Mouse (Mus musculus) yolk sac, embryonic 10.5 days (tissue): ENCODE data around the gene Rimbp3.
"Not testable (repeated sequence)": the region's sequence is repeated elsewhere in the genome, so short reads cannot be mapped to it uniquely, and the experiment has no call there.

Experiments used
- DNase-seq: peaks from one replicate; pipeline ENCODE4 v3.0.0-alpha.2; 2017; ENCODE audit warnings: low spot score

Gene Rimbp3

GRCm38 (mm10) chr16:17220127-17220733 lies 11.8 kb downstream of the Rimbp3 start:
- peak; percentile 87 for DNase-seq

DNA sequence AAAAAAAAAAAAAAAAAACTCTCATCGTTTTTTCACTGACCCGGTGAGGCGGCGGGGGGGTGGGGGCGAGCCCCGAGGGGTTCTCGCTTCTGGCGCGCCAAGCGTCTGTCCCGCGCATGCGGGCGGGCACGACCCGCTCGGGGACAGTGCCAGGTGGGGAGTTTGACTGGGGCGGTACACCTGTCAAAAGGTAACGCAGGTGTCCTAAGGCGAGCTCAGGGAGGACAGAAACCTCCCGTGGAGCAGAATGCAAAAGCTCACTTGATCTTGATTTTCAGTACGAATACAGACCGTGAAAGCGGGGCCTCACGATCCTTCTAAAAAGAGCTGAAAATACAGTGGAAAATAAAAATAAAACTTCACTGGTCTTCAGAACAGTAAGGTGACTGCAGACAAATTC lies 13.8 kb downstream of the Rimbp3 start:
- DNase-seq: peak; percentile 92

GRCm38 (mm10) chr16:17225584-17225983 lies 17.2 kb downstream of the Rimbp3 start:
- DNase-seq: peak; percentile 44

GRCm38 (mm10) chr16:17226496-17226895 lies 18.1 kb downstream of the Rimbp3 start:
- no peak for DNase-seq

DNA sequence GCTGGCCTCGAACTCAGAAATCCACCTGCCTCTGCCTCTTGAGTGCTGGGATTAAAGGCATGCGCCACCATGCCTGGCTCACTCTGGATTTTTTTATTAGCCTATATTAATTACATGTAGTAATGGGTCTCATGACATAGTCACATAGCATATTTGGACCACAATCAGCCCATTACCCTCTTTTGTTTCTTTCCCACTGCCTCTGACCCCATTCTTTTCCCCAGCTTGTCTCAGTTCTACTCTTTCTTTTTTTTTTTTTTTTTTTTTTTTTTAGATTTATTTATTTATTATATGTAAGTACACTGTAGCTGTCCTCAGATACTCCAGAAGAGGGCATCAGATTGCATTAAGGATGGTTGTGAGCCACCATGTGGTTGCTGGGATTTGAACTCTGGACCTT lies 23.1 kb downstream of the Rimbp3 start:
- not testable (repeated sequence) for DNase-seq

DNA sequence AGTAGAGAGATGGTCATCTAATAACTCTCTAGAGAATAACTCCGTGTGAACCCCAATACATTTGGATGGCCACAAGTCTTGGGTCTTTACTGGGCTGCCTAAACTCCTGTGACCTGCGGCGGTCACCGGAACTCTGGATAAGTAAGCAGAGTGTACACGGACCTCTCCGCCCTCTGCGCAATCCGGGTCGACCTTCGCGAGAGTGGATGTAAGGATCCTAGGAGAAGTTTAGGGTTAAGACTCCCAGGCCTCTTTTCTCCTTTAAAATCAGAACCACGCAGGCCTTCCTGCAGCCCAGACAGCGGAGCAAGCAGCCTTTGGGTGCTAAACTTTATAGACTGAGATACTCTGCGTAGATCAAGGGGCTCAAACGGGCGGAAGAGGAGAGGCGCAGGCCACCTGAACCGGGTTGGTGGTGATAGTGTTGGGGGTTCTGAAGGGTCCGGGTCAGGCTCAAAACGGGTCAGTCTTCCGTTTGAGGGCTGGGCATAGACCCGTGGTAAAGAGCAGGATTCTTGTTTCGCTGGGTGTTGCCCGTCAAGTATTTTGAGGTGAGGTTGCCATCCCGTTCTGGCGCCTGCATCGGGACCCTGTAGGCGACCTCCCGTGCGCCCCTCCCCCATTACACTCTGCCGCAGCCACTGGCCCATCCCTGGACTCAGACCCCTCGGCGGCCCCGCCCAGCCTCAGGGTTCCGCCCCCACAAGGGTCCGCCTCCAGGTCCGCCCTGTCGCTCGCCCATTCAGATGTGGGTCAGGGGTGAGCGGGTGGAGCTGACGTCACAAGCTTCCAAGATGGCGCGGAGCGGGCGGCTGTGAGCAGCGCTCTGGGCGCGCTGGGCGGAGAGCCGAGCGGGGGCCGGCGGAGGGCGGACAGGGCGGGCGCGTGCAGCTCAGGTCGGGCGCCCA lies 24.6 kb downstream of the Rimbp3 start, which contains the start of gene Hic2:
Gene Hic2, plus strand, starts transcription at position 779 of the 908 bp plus-strand sequence.
- peak; percentile 98 for DNase-seq

GRCm38 (mm10) chr16:17233702-17234498 lies 25.5 kb downstream of the Rimbp3 start:
- DNase-seq: peak; percentile 69

DNA sequence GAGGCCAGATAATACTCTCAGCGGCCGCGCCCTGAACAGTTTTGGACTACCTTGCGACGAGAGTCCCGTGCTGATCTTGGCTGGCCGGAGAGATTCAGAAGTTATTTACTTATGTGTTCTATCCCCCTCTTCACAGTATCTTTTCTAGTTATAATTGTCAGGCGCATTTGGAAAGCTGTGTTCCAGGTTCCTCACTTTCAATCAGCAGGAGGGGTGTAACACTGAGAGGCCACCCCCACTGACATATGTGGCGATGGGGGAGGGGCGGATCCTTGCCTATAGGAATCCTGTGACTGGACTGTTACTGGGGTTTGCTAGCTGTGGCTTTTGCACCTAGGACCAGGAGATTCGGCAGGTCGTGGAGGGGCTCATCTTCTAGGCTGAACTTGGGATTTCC lies 26.1 kb downstream of the Rimbp3 start:
- peak; percentile 85 for DNase-seq

- no peak for DNase-seq
These were observed 26.7 kb downstream of the Rimbp3 start for GRCm38 (mm10) chr16:17234916-17235665.

GRCm38 (mm10) chr16:17237634-17238033 lies 29.2 kb downstream of the Rimbp3 start:
- no peak for DNase-seq

GRCm38 (mm10) chr16:17239409-17239808 lies 31.0 kb downstream of the Rimbp3 start:
- no peak for DNase-seq

GRCm38 (mm10) chr16:17243731-17244130 lies 35.3 kb downstream of the Rimbp3 start:
- DNase-seq: peak; percentile 84

- DNase-seq: no peak
These were observed 36.6 kb downstream of the Rimbp3 start for GRCm38 (mm10) chr16:17244996-17245395.

DNA sequence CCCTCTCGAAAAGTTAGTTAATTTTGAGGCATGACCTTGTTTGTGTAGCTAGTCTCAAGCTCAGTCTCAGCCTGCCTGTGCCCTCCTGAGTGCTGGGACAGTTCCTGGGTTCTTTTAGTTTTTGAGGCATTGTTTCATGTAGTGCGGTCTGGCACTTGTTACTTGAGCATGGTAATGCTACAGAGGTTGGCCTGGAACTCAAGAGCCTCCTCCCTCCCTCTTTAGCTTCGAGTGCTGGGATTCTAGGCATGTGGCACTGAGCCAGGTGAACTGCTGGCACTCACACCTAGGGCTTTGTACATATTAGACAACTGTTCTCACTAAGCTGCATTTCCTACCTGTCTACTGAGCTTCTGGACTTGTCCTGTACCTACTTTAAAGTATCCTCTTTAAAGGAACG lies 39.3 kb downstream of the Rimbp3 start:
- DNase-seq: no peak

DNA sequence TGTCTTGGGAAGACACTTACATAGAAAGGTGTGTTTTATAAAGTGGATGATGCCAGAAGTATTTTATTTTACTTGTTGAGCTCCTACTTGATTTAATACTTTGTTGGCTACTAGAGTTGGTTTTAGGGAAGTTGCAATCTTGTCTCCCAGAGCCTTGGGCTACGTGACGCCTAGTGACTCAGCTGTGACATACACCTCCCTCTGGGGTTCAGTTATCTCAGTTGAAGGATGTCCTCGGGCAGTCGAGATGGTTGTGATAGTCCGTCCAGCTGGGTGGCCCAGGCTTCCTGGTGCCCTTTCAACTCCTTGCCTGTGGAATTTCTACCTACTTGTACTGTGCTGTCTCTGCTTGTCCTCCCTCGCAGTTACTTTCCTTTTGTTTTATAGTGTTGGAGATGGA lies 40.7 kb downstream of the Rimbp3 start:
- no peak for DNase-seq

DNA sequence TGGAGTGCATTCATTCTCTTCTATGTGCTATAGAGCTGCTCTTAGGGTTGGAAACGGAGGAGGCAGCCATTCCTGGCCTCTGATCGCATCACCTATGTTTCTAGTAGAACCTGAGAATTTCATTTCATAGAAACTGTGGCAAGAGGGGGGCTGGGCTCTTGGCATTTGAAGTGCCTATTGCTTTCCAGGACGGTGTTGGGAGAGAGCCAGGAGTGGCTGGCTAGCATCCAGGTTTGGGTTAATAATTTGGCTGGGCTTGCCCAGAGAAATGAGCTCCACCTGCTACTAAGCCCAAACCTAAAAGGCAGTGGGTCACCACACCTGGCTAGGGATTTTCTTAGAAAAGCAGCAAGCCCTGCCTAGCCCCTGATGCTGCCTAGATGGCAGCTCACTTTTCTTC lies 43.1 kb downstream of the Rimbp3 start:
- DNase-seq: no peak

DNA sequence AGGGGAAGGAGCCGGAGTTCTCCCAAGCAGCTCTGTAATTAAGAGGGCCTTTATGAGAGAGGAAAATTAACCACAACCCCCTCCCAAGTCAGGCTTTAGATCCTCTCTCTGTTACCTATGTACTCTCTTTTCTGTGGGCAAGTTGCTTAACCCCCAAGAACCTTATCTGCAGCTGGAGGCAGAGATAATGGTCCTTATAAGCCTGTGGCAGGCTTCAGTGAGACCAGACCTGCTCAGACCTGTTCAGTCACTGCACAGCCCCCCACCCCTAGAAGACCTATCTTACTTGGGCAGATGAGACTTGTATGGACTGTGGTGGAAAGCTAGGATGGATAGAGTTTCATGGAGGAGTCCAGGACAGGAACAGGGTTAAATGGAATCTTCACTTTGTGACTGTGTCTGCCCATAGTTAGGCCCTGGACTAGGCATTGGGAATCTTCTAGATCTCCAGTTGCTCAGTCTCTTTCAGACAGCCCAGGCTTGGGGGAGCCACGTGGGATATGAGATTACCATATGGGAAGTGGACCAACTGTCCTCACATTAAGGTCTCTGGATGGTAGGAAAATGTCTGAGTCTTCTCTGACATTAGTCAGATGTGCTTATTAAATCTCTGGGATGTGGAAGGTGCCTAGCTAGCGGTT lies 43.8 kb downstream of the Rimbp3 start:
- DNase-seq: peak; percentile 63

DNA sequence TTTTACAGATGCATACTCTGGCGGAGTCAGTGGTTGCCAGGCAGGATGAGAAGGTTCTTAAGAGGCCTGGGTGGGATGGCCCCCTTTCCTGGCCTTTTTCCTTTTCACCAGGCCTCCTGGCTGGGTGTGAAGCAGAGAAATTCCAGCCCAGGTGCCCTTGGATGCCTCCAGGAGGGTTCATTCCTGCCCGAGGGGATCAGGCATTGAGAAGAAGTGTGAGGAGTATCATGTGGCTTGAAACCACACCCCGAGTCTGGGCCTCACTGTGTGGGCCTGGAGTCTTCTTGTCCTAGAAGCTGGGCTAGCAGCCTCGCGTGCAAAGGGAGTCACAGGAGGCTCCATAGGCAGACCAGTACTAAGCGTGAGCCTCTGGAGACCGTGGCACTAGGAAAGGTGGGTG lies 44.4 kb downstream of the Rimbp3 start:
- DNase-seq: no peak

DNA sequence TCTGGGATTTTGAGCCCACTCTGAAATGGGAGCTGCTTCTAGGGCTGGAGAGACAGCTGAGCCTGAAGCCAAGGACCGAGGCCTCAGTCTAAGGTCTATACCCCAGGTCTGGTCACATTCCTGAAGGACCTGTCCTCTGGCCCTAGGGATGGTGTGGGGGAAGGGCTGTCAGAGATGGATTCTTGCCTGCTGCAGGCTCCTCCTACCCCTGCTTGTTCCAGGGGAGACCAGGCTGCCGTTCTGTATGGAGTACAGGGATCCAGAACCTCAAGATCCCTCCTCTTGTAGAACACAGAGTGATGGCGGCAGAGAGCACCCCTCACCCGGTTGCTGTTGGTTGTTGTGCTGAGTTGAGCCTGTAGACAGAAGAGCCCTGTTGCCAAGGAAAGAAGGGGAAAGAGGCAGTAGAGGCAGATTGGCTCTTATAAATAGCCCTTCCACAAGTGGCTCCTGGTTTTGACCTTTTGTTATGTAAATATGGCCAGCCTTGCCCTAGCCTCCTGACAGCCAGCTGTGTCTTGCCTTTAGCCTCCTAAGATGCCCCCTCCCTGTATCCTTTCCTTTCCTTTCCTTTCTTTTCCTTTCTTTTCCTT lies 45.7 kb downstream of the Rimbp3 start:
- DNase-seq: peak; percentile 75

GRCm38 (mm10) chr16:17255270-17255669 lies 46.9 kb downstream of the Rimbp3 start:
- no peak for DNase-seq

GRCm38 (mm10) chr16:17257359-17257821 lies 49.0 kb downstream of the Rimbp3 start:
- no peak for DNase-seq
